Mouse (Mus musculus): ENCODE data around the gene Tmprss13. TPM values are rescaled to one million over a fixed set of nuclear protein-coding genes. Genes with fewer than 3 reads are reported as not detected.
A peak's percentile ranks its signal among the peaks of the same experiment; 100 is the strongest.

Tmprss13 gene
- total RNA-seq, 2 experiments from 2014 or later: 6.2 to 7.9 TPM

- DNase-seq: no peak
Observed at GRCm38 (mm10) chr9:45382336-45382735, 63.4 kb downstream of the Tmprss13 start.

- DNase-seq: no peak
Observed at GRCm38 (mm10) chr9:45382834-45383233, 63.9 kb downstream of the Tmprss13 start.

- no peak for DNase-seq
Observed at GRCm38 (mm10) chr9:45383883-45384282, 65.0 kb downstream of the Tmprss13 start.

- no peak for DNase-seq
Observed at GRCm38 (mm10) chr9:45386698-45387097, 67.8 kb downstream of the Tmprss13 start.

GRCm38 (mm10) chr9:45388385-45388994, 69.6 kb downstream of the Tmprss13 start:
- peak; percentile 85 to 96 for DNase-seq

- no peak for DNase-seq
Observed at GRCm38 (mm10) chr9:45389596-45389995, 70.7 kb downstream of the Tmprss13 start.

GRCm38 (mm10) chr9:45391299-45391698, 72.4 kb downstream of the Tmprss13 start:
- no peak for DNase-seq

GRCm38 (mm10) chr9:45395218-45395617, 76.3 kb downstream of the Tmprss13 start:
- DNase-seq: peak in 1 of 2 experiments; percentile 41

GRCm38 (mm10) chr9:45395796-45396195, 76.9 kb downstream of the Tmprss13 start:
- DNase-seq: no peak

Other genes with a start within 250 kb of the Tmprss13 start
- gene Jaml, start 239.9 kb upstream of the Tmprss13 start, total RNA-seq (2021): 1 to 10 TPM in 1 of 2 experiments, under 1 TPM in 1; 0.40 to 1.4 TPM
- 1 to 10 TPM; 1.3 to 1.7 TPM for gene Scn2b, start 201.3 kb upstream of the Tmprss13 start, total RNA-seq (2021)
- gene Scn4b, start 180.7 kb upstream of the Tmprss13 start, total RNA-seq (2021): 10 to 100 TPM; 29.9 to 30.4 TPM
- under 1 TPM in 1 of 2 experiments, not detected in 1; 0.41 TPM for gene BC049352, start 137.1 kb upstream of the Tmprss13 start, total RNA-seq (2021)
- gene Tmprss4, start 115.0 kb upstream of the Tmprss13 start, total RNA-seq (2021): under 1 TPM in 1 of 2 experiments, not detected in 1; 0.13 TPM
- 1 to 10 TPM; 1.9 to 2.5 TPM for gene Il10ra, start 50.0 kb upstream of the Tmprss13 start, total RNA-seq (2021)
- gene Fxyd6, start 51.1 kb downstream of the Tmprss13 start, total RNA-seq (2021): 10 to 100 TPM; 15.0 TPM
- gene Fxyd2, start 80.6 kb downstream of the Tmprss13 start, total RNA-seq (2021): 1 to 10 TPM; 2.6 to 7.9 TPM
- gene Dscaml1, start 107.5 kb downstream of the Tmprss13 start, total RNA-seq (2021): under 1 TPM in 1 of 2 experiments, not detected in 1; 0.28 TPM